Mouse (Mus musculus) lung, adult 2 months (tissue): ENCODE data around the gene Cd300e. TPM values are rescaled to one million over a fixed set of nuclear protein-coding genes. Genes with fewer than 3 reads are reported as not detected.
A peak's percentile ranks its signal among the peaks of the same experiment; 100 is the strongest.

Experiments
- DNase-seq: peaks from one replicate; pipeline ENCODE4 v3.0.0; 2022
- H3K4me1 ChIP-seq: fragments of 200-500 bp; 2 replicates; pipeline ENCODE4 v1.6.1; 2011; ENCODE audit warnings: low read length; ENCODE audit not compliant: control insufficient read depth, insufficient read depth
- H3K4me3 ChIP-seq: fragments of 200-500 bp; replicated peaks from 2 replicates; pipeline ENCODE3; 2011; ENCODE audit warnings: low read depth, mild to moderate bottlenecking, control low read depth, low read length; ENCODE audit errors: extremely low read depth
- CTCF ChIP-seq: fragments of 200-500 bp; IDR thresholded peaks from 2 replicates; pipeline ENCODE4 v1.5.1; 2011; ENCODE audit warnings: mild to moderate bottlenecking, low read length, control low read depth; ENCODE audit not compliant: insufficient read depth
- POLR2A ChIP-seq: fragments of 200-500 bp; IDR thresholded peaks from 2 replicates; pipeline ENCODE4 v1.6.1; 2011; ENCODE audit warnings: low read depth, mild to moderate bottlenecking, control low read depth, low read length, borderline replicate concordance; ENCODE audit errors: extremely low read depth
- WGBS: fragments of 180-500 bp; shearing (Covaris S2); methylation state at CpG from one replicate; pipeline ENCODE4 v1.1.7; 2018; 5-methylcytosine and 5-hydroxymethylcytosine counted together
- polyA plus RNA-seq: library from polyadenylated mRNA; depleted of rRNA; stranded (reverse); fragments of >200 nt; gene quantifications from 2 replicates; pipeline ENCODE4 v1.2.3, GENCODE M21; 2012; rRNA removed

Cd300e gene
- polyA plus RNA-seq, 1 experiment: 2.6 TPM

GRCm38 (mm10) chr11:115004070-115004469, 57.9 kb downstream of the Cd300e start:
- Histone ChIP-seq H3K4me1 (no peaks in the 10 kb centered on the region), H3K4me3 (no peak overlapping the region)
- TF ChIP-seq POLR2A: 0 out of 2 replicates have a peak, but pooled peaks have one; percentile 14
- TF ChIP-seq CTCF: no peak
- 67% methylated on average over 5 of the region's 5 CpGs for WGBS
- peak; percentile 6 for DNase-seq

Other genes with a start within 250 kb of the Cd300e start
- gene Gprc5c, start 211.0 kb downstream of the Cd300e start, polyA plus RNA-seq: 14.3 and 18.2 TPM in 2 replicates
- gene Cd300a, start 172.1 kb downstream of the Cd300e start, polyA plus RNA-seq: 2.5 and 5.0 TPM in 2 replicates
- 2.4 and 5.4 TPM in 2 replicates for gene Cd300lb, start 127.8 kb downstream of the Cd300e start, polyA plus RNA-seq
- 0.68 and 1.2 TPM in 2 replicates for gene Cd300c, start 93.0 kb downstream of the Cd300e start, polyA plus RNA-seq
- gene Cd300ld, start 72.3 kb downstream of the Cd300e start, polyA plus RNA-seq: 2.9 and 5.4 TPM in 2 replicates
- gene Cd300c2, start 60.3 kb downstream of the Cd300e start, polyA plus RNA-seq: 15.5 and 24.6 TPM in 2 replicates
- 0.18 and 0.32 TPM in 2 replicates for gene Cd300ld2, start 46.0 kb downstream of the Cd300e start, polyA plus RNA-seq
- 0.43 and 0.77 TPM in 2 replicates for gene Cd300ld4, start 35.2 kb downstream of the Cd300e start, polyA plus RNA-seq
- 2.2 and 2.3 TPM in 2 replicates for gene Cd300ld5, start 24.4 kb downstream of the Cd300e start, polyA plus RNA-seq
- gene Cd300ld3, start 13.8 kb downstream of the Cd300e start, polyA plus RNA-seq: 18.6 and 25.0 TPM in 2 replicates
- 0.58 and 1.1 TPM in 2 replicates for gene Rab37, start 29.3 kb upstream of the Cd300e start, polyA plus RNA-seq
- 12.2 and 20.6 TPM in 2 replicates for gene Cd300lf, start 71.8 kb upstream of the Cd300e start, polyA plus RNA-seq
- 46.8 and 60.1 TPM in 2 replicates for gene Slc9a3r1, start 101.2 kb upstream of the Cd300e start, polyA plus RNA-seq
- 19.1 and 21.6 TPM in 2 replicates for gene Tmem104, start 125.3 kb upstream of the Cd300e start, polyA plus RNA-seq
- 18.8 and 26.4 TPM in 2 replicates for gene Nat9, start 125.7 kb upstream of the Cd300e start, polyA plus RNA-seq
- 4.8 and 6.5 TPM in 2 replicates for gene Grin2c, start 205.1 kb upstream of the Cd300e start, polyA plus RNA-seq
- gene Fdxr, start 214.9 kb upstream of the Cd300e start, polyA plus RNA-seq: 11.1 and 13.0 TPM in 2 replicates
- 2.8 and 3.8 TPM in 2 replicates for gene Fads6, start 235.5 kb upstream of the Cd300e start, polyA plus RNA-seq
- gene Otop2, start 245.0 kb upstream of the Cd300e start, polyA plus RNA-seq: 8.3 TPM in 1 of 2 replicates, not detected in the other